Mouse (Mus musculus): Measurements from ENCODE around the gene Fggy.
A peak's percentile ranks its signal among the peaks of the same experiment; 100 is the strongest.

The Fggy gene

DNA sequence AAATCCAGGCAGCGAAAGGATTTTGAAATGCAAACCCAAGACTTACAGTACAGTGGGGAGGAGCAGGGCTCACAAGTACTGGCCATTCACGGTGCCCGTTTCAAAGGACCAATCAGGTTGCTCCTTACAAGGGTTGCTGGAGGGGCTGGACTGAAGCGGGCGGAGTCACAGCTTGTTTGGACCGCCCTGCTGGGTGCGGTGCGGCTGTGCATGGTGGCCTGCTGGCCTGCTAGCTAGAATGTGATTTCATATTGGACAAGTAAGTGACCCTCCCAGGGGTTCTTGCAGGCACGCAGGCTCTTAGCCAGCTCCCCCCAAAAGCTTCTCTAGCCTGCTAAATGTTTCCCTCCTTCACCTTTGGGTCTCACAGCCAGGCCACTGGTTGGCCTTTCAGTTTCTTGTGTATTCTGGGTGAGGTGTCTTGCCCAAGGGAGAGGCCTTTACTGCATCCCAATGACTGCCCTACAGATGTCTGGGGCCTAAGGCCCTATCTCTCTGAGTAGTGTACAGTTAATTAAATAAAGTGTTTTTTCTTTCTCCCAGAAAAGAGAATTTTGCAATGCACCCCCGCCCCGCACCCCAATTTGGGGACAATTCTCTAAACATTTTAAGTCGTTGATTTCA is at the start of gene Fggy:
Gene Fggy (plus strand): TSS at position 175 of the 624 bp plus-strand sequence.
- peak; percentile 97 for DNase-seq (ENCODE audit: low spot score)

DNA sequence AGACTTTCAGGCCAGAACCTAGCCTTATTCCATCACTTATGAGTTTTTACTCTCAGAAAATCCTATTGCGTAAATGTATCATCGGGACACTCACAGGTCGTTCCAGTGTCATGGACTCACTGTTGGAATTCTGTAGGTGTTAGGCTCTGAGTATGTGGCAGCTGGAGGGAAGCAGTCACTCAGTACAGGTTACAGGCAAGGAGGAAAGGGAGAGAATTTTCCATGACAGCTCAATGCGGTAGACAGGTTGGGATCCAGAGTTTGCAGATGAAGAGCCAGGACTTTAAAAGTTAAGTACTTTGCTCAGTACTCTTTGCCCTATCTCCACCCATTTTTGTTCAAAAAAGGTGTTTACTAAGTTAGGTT is 49.4 kb upstream of the Fggy start:
- no peak for DNase-seq (ENCODE audit: low spot score)

DNA sequence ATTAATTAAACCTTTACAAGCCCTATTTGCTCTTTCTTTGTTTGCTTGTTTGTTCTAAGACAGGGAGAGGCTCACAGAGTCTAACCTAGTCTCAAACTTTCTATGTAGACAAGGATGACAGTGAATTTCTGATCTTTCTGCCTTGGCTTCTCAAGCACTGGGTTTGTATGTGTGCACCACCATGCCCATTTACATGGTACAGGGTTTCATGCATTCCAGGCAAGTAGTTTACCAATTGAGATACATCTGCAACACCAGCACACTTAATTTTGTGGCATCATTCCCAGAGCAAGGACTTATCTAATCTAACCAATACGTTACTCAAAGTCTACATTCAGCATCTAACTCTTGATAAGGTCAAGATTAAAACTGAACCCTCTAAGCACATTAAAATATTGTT is 38.9 kb upstream of the Fggy start:
- no peak for DNase-seq (ENCODE audit: low spot score)

DNA sequence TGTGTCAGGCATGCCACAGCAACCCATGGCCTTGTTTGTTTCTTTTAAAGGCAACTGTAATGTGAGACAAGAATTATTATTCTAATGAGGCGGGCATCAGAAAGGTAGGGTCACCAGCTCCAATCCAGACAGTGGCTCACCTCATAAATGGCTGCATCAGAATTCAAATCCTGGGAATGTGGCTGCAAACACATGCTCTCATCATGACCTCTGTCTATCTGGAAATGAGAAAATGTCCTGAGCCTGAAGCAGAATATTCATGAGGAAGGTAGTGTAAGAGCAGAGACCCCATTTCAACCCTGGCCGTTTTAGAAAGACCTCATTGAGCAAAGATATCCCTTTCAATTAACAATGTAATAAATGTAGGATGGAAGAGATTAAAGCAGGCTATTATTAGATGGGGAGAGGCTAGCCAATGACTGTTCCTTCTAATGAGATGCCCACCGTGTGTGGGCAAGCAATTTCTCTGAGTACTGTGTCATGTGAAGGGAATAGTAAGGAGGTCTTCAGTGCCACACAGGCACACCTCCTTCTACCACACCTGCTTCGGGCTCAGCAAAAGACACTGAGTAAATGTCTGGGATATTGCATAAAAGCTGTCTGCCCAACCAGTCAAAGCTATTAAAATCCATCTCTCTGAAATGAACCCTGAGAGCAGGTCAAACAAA is 37.2 kb upstream of the Fggy start:
- DNase-seq (ENCODE audit: low spot score) = no peak

DNA sequence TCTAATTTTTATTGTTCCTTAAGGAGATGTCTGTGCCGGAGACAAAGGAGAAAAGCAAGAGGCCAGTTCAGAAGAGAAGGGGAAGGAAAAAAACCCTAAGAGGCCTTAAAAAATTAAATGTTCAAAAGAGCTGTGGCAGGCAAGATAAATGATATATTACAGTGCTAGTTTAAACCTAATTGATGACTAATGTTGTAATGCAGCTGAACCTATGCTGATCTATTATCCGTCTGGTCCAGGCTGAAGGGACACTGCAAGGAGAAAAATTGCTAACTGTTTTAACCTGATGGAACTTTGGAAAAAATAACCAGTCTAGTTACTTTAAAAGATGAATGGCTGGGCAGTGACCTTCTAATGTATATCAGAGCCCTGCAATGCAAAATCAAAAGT is 36.7 kb upstream of the Fggy start:
- DNase-seq (ENCODE audit: low spot score) = no peak

DNA sequence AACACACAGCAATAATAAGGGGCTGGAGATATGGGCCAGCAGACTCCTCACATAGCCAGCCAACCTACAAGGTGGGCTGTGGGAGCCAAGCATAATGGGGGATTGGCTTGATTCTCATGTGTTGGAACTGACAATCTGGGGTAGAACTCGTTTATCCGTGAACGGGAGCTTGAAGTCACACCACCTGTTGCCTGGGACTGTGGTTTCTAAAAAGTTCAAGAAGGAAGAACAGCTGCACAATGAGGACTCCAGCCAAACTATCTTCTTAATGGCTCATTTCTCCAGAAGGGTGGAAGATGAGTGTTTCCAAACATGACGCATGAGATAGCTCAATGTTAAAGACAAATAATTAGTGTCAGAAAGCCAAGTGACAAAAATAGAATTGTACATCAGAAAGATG is 30.7 kb upstream of the Fggy start:
- no peak for DNase-seq (ENCODE audit: low spot score)

DNA sequence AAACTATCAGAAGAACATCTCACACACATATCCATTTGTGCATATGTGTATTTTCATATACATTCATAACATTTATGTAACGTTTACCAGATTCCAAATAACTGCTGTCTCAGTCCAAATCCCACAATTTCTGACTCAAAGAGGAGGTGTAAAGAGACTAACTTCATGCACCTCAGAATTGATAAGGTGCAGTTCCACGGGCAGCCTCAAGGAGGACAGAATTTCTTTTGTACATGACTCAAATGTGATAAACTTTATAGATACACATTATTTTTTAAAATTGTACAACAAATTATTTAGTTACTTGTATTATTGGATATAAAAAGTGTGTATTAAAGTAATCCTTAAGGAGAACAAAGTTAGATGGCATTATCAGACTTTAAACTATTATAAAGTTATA is 26.6 kb upstream of the Fggy start:
- DNase-seq (ENCODE audit: low spot score) = no peak

DNA sequence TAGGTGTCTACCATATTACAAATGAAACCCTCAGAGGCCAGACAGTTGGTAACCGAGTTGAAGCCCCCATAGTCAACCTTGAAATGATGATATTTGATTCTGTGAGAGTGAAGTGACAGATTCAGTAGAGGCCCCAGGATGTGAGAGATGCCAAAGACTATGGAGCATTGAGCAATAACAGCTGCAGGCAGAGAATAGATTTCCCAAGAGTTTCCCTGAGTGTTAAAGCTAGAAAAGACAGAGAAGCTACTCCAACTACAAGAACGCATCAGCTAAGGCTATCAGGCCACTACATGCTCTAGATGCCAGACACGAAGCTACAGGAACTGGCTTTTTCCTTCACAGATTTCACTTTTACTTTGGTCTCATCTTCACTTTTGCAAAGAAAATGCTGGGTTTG is 23.4 kb upstream of the Fggy start:
- no peak for DNase-seq (ENCODE audit: low spot score)

DNA sequence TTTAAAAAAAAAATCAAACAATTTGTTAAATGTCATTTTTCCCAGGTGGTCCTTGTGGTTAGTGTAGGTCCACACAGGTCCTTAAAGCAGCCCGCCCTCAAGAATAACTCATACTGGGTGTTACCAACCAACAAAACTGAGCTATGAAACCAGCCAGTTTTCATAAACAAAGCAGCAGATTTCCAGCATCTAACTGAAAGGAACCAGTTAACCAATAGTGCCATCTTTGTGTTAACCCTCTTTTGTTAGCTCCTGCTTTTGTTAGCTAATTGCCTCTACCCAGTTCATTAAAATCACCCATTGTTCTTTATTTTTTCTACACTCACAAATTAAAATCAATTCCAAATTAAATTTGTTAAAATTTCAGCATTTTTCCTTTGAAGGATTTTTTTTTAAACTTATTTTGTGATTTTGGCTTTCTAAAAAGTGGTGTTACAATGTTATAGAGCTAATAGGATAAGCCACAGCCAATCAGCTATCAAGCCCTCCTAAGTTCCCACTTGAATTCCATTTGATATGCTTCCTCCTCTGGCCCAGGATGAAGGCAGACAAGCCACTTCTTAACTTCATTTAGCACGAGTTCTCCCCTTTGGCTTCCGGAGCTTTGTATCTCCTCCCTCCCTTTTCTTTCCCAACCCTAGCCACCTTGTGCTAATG is 15.8 kb upstream of the Fggy start:
- no peak for DNase-seq (ENCODE audit: low spot score)

DNA sequence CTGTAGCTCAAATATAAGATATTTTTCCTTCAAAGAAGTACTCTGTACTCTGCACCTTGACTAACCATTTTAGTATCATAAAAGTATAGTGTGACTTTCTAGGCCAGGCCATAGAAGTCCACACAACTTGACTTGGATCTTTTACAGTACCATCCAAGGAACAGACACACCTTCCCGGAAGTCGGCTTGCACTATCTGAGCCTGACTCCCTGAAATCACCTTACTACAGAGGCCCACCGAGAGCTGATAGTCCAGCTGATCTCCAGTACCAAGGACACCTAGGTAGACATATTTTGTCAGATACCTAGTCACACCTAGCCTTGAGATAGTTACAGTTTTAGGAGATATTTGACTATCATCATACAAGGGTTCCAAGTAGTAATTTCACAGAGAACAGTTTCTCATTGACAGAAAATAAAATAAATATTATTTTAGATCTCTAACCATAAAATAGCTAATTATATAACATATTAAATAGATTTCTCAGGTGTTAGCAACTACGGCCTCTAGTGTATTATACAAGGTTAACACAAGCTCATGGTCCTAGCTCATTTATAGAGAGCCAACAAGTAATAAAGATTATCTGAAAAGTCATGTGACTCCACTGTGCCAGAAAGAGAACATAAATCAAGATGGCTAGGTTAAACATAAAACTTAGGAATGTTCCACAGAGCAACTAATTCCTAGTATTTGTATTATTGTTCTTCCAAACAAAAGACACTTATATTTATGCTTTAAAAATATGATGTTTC is 15.1 kb upstream of the Fggy start:
- no peak for DNase-seq (ENCODE audit: low spot score)

DNA sequence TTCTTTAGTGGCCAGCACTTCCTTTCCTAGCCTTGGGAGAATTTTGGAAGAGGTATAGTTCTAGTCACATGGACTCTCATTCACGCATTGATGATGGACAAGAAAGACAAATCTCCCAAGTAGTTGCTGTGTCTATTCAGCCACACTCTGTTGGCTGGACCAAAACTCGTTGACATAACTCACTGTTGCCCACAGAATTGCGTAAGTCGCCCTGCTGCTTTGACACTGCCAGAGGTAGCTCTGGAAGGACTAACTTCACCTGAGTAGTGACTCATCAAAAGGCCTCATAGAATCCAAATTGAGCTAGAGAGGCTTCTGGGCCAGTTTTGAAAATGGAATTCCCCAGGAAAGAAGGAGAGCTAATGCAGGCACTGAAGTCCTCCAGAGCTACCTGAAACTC is 13.8 kb upstream of the Fggy start:
- no peak for DNase-seq (ENCODE audit: low spot score)

DNA sequence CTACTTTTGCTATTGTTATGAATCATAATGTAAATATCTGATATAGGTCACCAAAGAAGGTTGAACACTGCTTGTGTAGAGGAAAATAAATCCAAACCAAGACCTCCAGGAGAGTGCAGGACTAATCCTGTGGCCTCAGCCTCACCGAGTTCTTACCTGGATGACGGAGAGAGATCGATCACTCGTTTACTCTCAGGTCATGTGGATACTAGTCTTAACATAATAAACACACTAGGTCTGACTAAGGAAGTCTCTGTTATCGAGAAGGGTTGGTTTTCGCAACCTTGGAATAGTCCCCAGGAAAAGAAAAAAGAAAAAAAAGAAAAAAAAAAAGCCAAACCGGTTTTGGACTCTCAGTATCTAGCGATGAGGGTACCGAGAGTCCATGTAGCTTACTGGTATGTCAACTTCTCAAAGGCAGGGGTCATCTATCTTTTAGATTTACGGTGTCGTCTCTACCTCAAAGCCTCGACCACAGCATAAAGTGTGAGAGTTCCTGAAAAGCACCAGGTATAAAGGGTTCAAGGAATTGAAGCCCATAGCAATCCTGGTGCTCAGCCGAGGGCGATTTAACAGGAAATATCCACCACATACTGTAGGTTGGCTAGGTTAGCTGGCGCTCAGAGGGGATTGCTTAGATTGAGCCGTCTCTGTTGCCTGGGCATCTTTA is 509 bp upstream of the Fggy start:
- no peak for DNase-seq (ENCODE audit: low spot score)

DNA sequence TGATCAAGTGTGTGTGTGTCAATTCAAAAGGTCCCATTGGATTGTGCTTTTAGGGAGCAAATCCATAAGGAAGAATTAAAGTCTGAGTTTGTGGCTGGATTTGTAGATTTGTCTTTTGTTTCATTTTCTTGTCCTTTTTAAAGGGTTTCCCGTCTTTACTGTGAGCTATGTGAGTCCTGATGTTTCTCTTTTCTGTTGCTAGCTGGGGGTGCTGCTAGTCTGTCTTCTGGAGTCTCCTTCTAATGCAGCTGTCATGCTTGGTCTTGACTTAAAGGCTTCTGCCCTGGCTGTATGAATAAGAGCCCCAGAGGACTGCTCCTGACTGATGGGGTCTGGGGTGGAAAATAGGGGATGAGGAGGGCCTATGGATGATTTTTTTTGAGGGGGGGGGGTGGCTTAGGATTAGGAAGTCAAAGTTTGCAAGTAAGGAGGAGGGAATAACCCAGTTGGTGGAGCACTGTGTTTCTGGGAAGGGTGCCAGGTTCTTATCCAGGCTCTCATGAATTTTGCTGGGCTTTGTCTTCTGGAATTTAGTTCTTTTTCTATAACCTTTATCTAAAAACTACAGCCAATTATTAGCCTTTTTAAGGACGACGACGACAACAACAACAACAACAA is 1.1 kb downstream of the Fggy start:
- peak; percentile 10 for DNase-seq (ENCODE audit: low spot score)

DNA sequence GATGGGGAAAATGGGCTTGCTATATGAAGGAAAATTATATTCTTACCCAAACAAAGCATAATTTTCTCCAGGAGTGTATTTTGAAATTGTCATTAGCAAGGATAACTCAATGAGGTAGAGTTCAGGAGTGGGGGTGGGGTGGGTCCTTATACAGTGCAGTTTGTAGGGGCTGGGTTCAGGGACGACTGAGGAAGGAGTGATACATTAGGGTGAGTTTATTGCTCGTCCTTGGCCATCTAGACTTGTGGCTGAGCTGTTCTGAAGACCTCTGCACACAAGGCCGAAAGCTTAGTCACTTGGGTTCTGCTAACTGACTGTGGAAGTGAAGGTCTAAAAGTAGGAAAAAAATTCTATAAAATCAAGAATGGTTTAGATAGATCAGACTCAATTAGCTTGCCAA is 14.3 kb downstream of the Fggy start:
- no peak for DNase-seq (ENCODE audit: low spot score)

DNA sequence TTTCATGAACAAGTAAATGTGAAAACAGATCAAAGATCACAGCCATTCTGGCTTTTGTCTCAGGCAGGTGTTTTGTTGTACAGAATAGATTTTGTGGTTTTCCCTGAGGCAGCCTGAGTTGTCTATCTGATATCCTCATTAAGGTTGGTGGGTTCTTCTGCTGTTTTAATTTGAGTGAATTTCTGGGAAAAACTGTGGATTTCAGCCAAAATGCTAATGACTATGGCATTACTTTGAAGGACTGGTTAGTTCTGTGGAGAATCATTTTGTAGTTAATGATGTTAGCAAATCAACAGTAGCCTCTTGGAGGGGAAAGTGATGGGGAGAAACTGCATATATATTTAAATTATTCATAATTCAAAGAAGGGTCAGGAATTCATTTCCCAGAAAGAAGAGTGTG is 16.4 kb downstream of the Fggy start:
- DNase-seq (ENCODE audit: low spot score) = no peak

DNA sequence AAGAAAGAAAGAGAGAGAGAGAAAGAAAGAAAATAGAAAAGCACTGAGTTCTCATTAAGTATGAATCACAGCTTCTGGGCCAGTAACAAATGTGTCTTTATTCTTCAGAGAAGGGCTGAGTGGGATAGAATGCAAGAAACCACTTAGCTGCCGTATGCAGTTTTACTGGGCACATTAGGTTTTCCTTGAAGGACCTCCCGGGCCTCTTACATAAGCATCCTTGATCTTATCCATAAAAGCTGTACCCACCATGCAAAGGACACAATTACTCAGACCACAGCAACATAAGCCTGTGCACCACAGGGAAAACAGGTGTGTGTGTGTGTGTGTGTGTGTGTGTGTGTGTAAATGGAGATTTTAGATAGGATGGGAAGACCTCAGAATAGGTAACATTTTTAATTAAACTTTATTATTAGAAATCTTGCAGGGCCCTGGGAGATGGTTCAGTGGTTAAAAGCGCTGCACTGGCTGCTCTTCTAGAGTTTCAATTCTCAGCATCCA is 18.2 kb downstream of the Fggy start:
- no peak for DNase-seq (ENCODE audit: low spot score)

DNA sequence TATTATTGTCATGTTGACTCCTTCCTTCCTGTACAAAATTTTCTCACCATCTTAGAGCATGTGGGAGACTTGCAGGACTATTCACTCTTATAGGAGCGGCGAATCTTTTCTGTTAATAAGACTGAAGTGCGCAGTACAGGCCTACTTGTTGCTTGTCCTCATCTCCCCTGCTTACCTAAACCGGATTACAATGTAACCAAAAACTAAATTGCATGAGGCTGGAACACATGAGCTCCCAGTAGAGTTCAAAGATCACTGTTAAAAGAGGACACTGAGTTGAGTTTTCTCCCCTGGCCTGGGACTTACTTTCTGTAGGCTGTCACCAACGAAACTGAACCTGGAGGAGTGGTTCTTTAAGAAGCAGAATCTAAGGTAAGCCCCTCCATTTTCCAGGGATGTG is 21.9 kb downstream of the Fggy start:
- DNase-seq (ENCODE audit: low spot score) = no peak

DNA sequence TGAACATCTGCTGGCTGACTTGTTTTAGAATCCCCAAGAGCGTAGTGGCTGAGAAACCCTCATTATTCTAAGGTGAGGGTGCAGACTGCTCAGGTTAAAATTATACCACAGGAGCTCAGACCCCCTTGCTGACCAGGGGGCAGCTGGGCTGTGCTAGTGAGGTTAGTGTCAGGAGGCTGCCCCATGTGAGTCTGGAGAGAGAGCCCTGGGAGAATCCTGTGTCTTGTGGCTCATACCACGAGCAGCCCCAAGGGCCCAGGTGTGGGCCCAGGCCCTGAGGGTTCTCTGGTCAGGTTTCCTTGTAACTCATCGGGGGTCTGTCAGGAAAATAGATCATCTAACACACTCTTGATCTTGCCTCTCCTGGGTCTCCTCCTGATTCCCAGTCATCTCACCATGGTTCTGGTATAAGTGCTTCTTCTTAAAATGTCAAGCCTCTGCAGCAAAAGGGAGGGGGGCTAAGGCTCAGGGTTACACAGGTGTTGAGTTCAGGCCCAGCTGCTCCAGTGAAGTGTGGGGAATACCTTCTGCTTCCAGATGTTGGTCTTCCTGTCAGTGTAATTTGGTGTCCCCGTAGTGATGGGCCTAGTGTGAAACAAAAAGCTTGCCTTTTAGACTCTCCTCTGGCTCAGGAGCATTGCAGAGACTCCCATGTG is 26.9 kb downstream of the Fggy start:
- no peak for DNase-seq (ENCODE audit: low spot score)

DNA sequence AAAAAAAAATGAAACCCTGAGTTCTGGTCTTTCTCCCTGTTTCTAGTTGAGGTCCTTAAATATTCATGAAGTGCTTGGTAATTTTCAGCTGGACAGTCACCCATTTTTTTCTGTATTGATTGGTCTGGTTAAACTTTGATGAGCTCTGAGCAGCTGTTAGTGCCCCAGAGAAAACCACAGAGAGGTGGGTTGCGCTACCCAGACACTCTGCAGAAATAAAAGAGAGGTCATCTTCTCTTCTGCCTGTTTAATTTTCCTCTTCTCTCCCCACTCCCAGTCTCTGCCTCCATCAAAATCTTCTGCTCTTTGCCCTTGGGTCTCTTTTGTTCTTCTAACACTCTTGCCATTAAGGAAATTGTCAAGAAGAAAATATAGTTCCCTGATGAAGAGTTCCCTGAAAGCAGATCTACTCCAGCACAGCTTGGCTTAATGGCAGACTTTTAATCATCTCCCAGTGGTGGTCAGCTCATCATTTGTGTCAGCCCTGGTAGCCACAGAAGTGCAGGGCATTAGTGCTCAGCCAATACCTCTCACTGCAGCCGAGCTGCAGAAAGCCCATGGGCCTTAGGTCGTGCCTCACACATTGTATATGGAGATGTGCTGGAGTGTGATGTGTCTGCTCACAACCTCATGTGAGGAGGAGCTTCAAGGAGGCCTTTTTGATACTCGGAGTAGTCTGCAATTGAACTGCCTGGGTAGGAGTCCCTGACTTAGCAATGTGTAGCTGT is 29.1 kb downstream of the Fggy start:
- no peak for DNase-seq (ENCODE audit: low spot score)

DNA sequence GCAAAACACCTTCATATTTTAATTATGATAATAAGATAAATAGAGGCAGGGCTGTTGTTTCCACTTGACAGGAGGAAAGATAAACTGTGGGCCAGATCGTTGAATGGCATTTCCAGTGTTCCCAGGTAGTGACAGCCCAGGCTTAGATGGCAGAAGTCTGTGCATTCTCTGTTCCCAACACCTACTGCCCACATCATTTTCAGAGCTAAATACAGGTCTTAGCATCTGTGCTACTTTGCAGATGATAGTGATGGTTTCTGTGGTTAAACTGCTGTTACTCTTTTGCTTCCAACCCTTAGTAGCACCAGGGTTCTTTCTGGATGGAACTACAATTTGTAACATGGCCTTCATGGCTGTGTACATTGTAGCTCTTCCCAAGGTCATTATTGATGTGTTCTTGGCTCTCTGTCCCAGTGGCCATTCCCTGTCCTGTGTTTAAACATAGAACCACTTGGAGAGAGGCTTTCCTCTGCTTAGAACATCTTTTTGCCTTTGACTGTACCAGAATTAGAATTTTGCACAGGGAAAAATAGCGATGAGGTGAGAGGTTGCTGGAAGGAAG is 31.5 kb downstream of the Fggy start:
- DNase-seq (ENCODE audit: low spot score) = no peak

Data from ovary, adult 18-20 months (tissue).